Mouse (Mus musculus) lung, embryonic 16.5 days (tissue): ENCODE results near the gene Srgap1. TPM values are rescaled to one million over a fixed set of nuclear protein-coding genes. Genes with fewer than 3 reads are reported as not detected.

Source experiments
- ATAC-seq: fragments of 200-750 bp; cut with Nextera tagmentation; 2 replicates; pipeline ENCODE4 v1.8.0; 2017; ENCODE audit warnings: low read depth, mild to moderate bottlenecking, moderate library complexity
- H3K27ac ChIP-seq: fragments of 300-500 bp; sonication (generic); 2 replicates; pipeline ENCODE4 v1.5.1; 2014; ENCODE audit warnings: mild to moderate bottlenecking, control low read depth, low read length
- H3K27me3 ChIP-seq: fragments of 300-500 bp; sonication (generic); 2 replicates; pipeline ENCODE4 v1.6.1; 2014; ENCODE audit warnings: low read depth, low read length, mixed read lengths; ENCODE audit not compliant: control insufficient read depth, insufficient read depth
- H3K36me3 ChIP-seq: fragments of 300-500 bp; sonication (generic); 2 replicates; pipeline ENCODE4 v1.6.1; 2014; ENCODE audit warnings: low read length; ENCODE audit not compliant: control insufficient read depth, insufficient read depth
- H3K4me1 ChIP-seq: fragments of 300-500 bp; sonication (generic); replicated peaks from 2 replicates; pipeline ENCODE4 v1.6.1; 2014; ENCODE audit warnings: low read length, mixed read lengths; ENCODE audit not compliant: control insufficient read depth, insufficient read depth
- H3K4me2 ChIP-seq: fragments of 300-500 bp; sonication (generic); 2 replicates; pipeline ENCODE4 v1.6.1; 2014; ENCODE audit warnings: low read depth, low read length, control low read depth
- H3K4me3 ChIP-seq: fragments of 300-500 bp; sonication (generic); 2 replicates; pipeline ENCODE4 v1.5.1; 2014; ENCODE audit warnings: mild to moderate bottlenecking, low read length, control low read depth
- H3K9ac ChIP-seq: fragments of 300-500 bp; sonication (generic); 2 replicates; pipeline ENCODE4 v1.6.1; 2014; ENCODE audit warnings: low read length, control low read depth
- H3K9me3 ChIP-seq: fragments of 300-500 bp; sonication (generic); 2 replicates; pipeline ENCODE4 v1.6.1; 2016; ENCODE audit warnings: low read length; ENCODE audit not compliant: control insufficient read depth
- WGBS: fragments of 180-500 bp; shearing (Covaris S2); extraction: QIAGEN DNeasy Blood & Tissue Kit; methylation state at CpG from one replicate; pipeline ENCODE4 v1.1.7; 2014; 5-methylcytosine and 5-hydroxymethylcytosine counted together
- polyA plus RNA-seq: library from polyadenylated mRNA; unstranded; fragments of >200 nt; fragmentation: Nextera tagmentation; extraction: Ambion mirVana; gene quantifications from 2 replicates; pipeline ENCODE4 v1.2.1, GENCODE M21; 2015

Gene Srgap1
- polyA plus RNA-seq, 1 experiment from 2014 or later: 8.0 TPM

DNA sequence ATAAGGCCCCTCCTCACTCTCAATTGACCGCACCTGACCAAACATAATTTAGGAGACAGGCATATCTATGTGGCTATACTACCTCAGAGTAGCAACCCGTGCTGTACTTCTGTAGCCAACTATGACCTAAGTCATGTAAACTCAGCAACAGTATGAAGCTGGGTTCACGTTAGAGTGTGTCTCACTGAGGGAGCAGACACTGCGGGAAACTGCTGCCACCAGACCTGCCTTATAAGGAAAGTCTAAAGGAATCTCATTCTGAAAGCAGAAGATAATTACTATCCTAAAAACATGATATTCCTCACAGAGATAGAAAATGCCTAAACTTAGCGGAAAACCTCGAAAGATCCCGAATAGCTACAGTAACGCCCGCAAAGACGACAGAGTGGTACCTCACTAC lies 62.2 kb downstream of the Srgap1 start:
- H3K4me1 ChIP-seq: peaks cover 6% of the 10 kb centered on the region; the same call in 1 of the 2 replicates
- ATAC-seq: no peak
- WGBS: 78% methylated on average over 10 of the region's 10 CpGs

GRCm38 (mm10) chr10:121983993-121984610 lies 63.0 kb downstream of the Srgap1 start:
- Histone ChIP-seq H3K36me3 (no peaks in the 10 kb centered on the region), H3K27ac (no peak overlapping the region), H3K4me1 (peaks cover 6% of the 10 kb centered on the region; the same call in 1 of the 2 replicates), H3K4me2 (no peak overlapping the region), H3K4me3 (no peak overlapping the region), H3K9me3 (no peaks in the 10 kb centered on the region), H3K27me3 (no peaks in the 10 kb centered on the region), H3K9ac (no peak overlapping the region)
- ATAC-seq: no peak
- 48% methylated on average over 10 of the region's 10 CpGs for WGBS

More for the DNA sequence above, 62.2 kb downstream of the Srgap1 start:
- Histone ChIP-seq H3K4me3 (no peak overlapping the region), H3K36me3 (no peaks in the 10 kb centered on the region), H3K9me3 (no peaks in the 10 kb centered on the region), H3K27ac (no peak overlapping the region), H3K4me2 (no peak overlapping the region), H3K27me3 (no peaks in the 10 kb centered on the region), H3K9ac (no peak overlapping the region)

DNA sequence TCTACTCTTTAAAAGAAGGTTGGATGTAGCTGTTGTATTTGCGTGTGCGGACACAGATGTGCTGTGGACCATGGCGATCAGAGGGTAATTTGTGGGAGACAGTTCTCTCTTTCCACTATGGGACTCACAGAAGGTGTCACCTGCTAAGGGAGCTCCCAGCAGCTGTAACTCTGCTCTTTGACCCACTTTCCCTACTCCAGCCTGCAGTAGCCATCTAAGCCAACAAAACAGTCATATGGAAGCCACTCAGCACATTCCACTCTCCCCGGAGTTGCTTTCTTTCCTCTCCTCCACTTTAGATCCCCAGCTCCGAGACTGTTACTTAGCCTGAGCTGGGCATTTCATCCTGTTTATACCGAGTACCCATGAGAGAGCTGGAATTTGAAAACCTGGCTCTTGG lies 71.8 kb downstream of the Srgap1 start:
- 72% methylated on average over 6 of the region's 6 CpGs for WGBS
- no peak for ATAC-seq

DNA sequence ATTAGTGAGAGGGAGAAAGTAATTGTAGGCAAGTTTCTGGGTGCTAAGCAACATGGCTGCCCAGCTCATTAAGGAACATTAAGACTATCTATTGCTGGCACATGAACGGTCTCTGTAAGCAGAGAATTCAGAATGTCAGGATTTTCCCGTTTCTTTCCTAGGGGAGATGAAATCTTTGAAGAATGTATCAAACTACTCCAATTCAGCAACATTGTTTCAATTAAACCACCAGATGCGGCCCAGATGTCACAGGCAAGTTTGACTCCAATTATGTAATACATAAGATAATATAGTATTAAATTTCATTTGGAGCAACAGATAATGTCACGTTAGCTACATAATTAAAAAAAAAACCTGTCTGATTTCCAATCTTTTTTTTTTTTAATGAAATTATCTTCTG lies 72.5 kb downstream of the Srgap1 start:
- no peak overlapping the region for H3K4me2 ChIP-seq
- no peak overlapping the region for H3K27ac ChIP-seq
- H3K36me3 ChIP-seq: no peaks in the 10 kb centered on the region
- H3K9me3 ChIP-seq: no peaks in the 10 kb centered on the region
- 72% methylated on average over 4 of the region's 4 CpGs for WGBS
- no peak overlapping the region for H3K4me3 ChIP-seq
- ATAC-seq: no peak
- no peak overlapping the region for H3K9ac ChIP-seq
- no peaks in the 10 kb centered on the region for H3K27me3 ChIP-seq
- H3K4me1 ChIP-seq: no peaks in the 10 kb centered on the region; the same call in none of the 2 replicates

More for the DNA sequence above, 71.8 kb downstream of the Srgap1 start:
- no peaks in the 10 kb centered on the region for H3K36me3 ChIP-seq
- H3K9me3 ChIP-seq: no peaks in the 10 kb centered on the region
- H3K4me2 ChIP-seq: no peak overlapping the region
- H3K4me3 ChIP-seq: no peak overlapping the region
- no peak overlapping the region for H3K27ac ChIP-seq
- H3K9ac ChIP-seq: no peak overlapping the region
- no peaks in the 10 kb centered on the region for H3K27me3 ChIP-seq
- no peaks in the 10 kb centered on the region; the same call in 1 of the 2 replicates for H3K4me1 ChIP-seq

DNA sequence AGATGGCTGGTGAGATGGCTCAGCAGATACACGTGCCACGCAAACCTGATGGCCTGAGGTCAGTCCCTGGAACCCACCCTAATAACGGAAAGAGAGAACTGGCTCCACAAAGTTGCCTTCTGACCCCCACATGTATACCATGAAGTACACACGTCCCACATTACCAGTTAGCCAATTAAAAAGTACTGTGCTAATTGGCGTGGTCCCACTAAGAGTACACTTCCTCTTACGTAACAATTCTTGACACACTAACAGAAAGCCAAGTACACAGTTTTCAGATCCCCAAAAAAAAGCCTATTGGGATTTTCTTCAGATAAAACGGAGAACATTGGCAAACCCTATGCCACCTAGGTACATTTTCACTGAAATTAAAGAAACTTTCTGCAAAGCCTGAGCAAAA lies 73.8 kb downstream of the Srgap1 start:
- Histone ChIP-seq H3K4me2 (no peak overlapping the region), H3K9ac (no peak overlapping the region), H3K27ac (no peak overlapping the region), H3K4me3 (no peak overlapping the region), H3K27me3 (no peaks in the 10 kb centered on the region), H3K4me1 (peaks cover 12% of the 10 kb centered on the region), H3K36me3 (no peaks in the 10 kb centered on the region), H3K9me3 (no peaks in the 10 kb centered on the region)
- WGBS: 84% methylated on average over 7 of the region's 7 CpGs
- ATAC-seq: no peak

DNA sequence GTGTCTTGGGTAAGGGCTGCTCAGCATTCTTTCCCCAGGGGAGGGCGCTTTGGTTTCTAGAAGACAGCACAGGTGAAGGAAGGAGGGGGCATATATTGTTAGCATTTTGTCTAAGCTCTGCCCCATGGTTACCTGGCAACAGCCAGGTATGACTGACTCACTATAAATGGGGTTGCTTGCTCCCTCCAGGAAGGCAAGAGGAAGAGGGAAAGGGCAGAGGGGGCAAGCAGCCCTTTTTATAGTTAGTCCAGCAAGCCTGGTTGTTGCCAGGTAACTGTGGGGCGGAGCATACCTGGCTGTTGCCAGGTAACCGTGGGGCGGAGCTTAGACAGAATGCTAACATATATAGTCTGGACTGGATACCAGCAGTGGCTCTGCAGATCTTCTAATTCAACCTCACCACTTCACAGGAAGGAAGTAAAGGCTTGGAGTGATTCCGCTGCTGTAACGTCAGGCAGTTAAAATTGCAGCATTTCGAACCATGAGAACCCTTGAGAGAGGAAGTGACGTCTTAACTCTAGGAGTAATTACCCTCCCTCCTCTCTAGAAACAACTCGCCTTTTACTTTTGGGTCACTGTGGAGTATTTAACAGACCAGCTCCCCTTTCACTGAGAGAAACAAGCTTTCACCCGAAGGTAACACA lies 74.7 kb downstream of the Srgap1 start:
- Histone ChIP-seq H3K36me3 (no peaks in the 10 kb centered on the region), H3K27me3 (no peaks in the 10 kb centered on the region), H3K9ac (no peak overlapping the region), H3K9me3 (no peaks in the 10 kb centered on the region), H3K4me3 (no peak overlapping the region), H3K27ac (peak overlapping the region; percentile 37; the same call in 1 of the 2 replicates), H3K4me1 (peaks cover 21% of the 10 kb centered on the region), H3K4me2 (no peak overlapping the region)
- peak; percentile 65 for ATAC-seq
- WGBS: 55% methylated on average over 10 of the region's 10 CpGs

GRCm38 (mm10) chr10:121971658-121972057 lies 75.5 kb downstream of the Srgap1 start:
- Histone ChIP-seq H3K4me2 (no peak overlapping the region), H3K4me3 (no peak overlapping the region), H3K27me3 (no peaks in the 10 kb centered on the region), H3K9ac (no peak overlapping the region), H3K9me3 (no peaks in the 10 kb centered on the region), H3K36me3 (no peaks in the 10 kb centered on the region), H3K4me1 (peaks cover 22% of the 10 kb centered on the region), H3K27ac (peak overlapping the region; percentile 37)
- ATAC-seq: peak; percentile 26; the same call in 1 of the 2 replicates
- WGBS: 59% methylated on average over 8 of the region's 8 CpGs

GRCm38 (mm10) chr10:121970912-121971311 lies 76.2 kb downstream of the Srgap1 start:
- no peak overlapping the region for H3K4me3 ChIP-seq
- WGBS: 68% methylated on average over 6 of the region's 6 CpGs
- no peaks in the 10 kb centered on the region for H3K36me3 ChIP-seq
- ATAC-seq: no peak
- peaks cover 22% of the 10 kb centered on the region for H3K4me1 ChIP-seq
- H3K27ac ChIP-seq: no peak overlapping the region
- H3K27me3 ChIP-seq: no peaks in the 10 kb centered on the region
- no peaks in the 10 kb centered on the region for H3K9me3 ChIP-seq
- no peak overlapping the region for H3K9ac ChIP-seq
- no peak overlapping the region for H3K4me2 ChIP-seq

DNA sequence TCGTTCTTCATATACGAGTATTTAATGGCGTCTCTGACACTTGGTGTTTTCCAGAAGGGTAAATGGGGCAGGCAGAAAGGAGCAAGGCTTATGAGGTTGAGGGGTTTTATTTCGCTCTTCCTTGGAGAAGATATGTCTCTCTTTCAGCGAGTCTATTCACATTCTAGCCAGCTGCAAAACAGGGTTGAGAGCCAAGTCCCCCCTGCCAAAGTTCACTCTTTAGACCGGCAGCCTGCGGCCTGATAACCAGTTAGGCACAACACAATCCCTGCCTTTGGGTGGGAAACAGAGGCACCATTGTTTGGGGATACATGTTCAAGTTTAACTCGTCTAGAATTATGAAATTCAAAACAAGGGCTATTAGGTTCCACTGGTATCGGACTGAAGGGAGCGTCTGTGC lies 83.0 kb downstream of the Srgap1 start:
- H3K4me3 ChIP-seq: no peak overlapping the region
- H3K4me2 ChIP-seq: no peak overlapping the region
- H3K4me1 ChIP-seq: peaks cover 25% of the 10 kb centered on the region
- H3K27ac ChIP-seq: no peak overlapping the region
- 68% methylated on average over 10 of the region's 10 CpGs for WGBS
- H3K36me3 ChIP-seq: no peaks in the 10 kb centered on the region
- H3K27me3 ChIP-seq: no peaks in the 10 kb centered on the region
- ATAC-seq: no peak
- H3K9ac ChIP-seq: no peak overlapping the region
- H3K9me3 ChIP-seq: no peaks in the 10 kb centered on the region
